Mouse (Mus musculus): ENCODE measurements around the gene Olfr1443.

- TF ChIP-seq CTCF (IDR thresholded peaks at IDR 0.05; ENCODE audit: borderline replicate concordance, control insufficient read depth, extremely low read depth, insufficient read depth, low read length, poor library complexity) (no peak), POLR2A (IDR thresholded peaks at IDR 0.05; ENCODE audit: control insufficient read depth, extremely low read depth, insufficient read depth, low read length, poor library complexity) (no peak)
Measured at GRCm38 (mm10) chr19:12719189-12719588, 41.3 kb downstream of the Olfr1443 start.
